Mouse (Mus musculus): ENCODE data around the gene Psmb3.

The Psmb3 gene

GRCm38 (mm10) chr11:97666794-97667193 lies 36.4 kb upstream of the Psmb3 start:
- in situ Hi-C loops (cut with MboI, MseI), result no loop called here

GRCm38 (mm10) chr11:97668160-97668559 lies 35.0 kb upstream of the Psmb3 start:
- in situ Hi-C loops (cut with MboI, MseI), result no loop called here

GRCm38 (mm10) chr11:97669268-97669667 lies 33.9 kb upstream of the Psmb3 start:
- in situ Hi-C loops (cut with MboI, MseI), result no loop called here

GRCm38 (mm10) chr11:97669829-97670228 lies 33.4 kb upstream of the Psmb3 start:
- in situ Hi-C loops (cut with MboI, MseI), result no loop called here

- in situ Hi-C loops (cut with MboI, MseI), result no loop called here
Observed at GRCm38 (mm10) chr11:97670234-97671176, 32.7 kb upstream of the Psmb3 start.

- in situ Hi-C loops (cut with MboI, MseI), result no loop called here
Observed at GRCm38 (mm10) chr11:97671177-97671527, 32.0 kb upstream of the Psmb3 start.

- in situ Hi-C loops (cut with MboI, MseI), result no loop called here
Observed at GRCm38 (mm10) chr11:97673148-97673547, 30.1 kb upstream of the Psmb3 start.

- in situ Hi-C loops (cut with MboI, MseI), result no loop called here
Observed at GRCm38 (mm10) chr11:97676050-97676754, 27.0 kb upstream of the Psmb3 start.

- in situ Hi-C loops (cut with MboI, MseI), result no loop called here
Observed at GRCm38 (mm10) chr11:97677381-97677780, 25.8 kb upstream of the Psmb3 start.

- in situ Hi-C loops (cut with MboI, MseI), result no loop called here
Observed at GRCm38 (mm10) chr11:97677842-97678241, 25.4 kb upstream of the Psmb3 start.

- in situ Hi-C loops (cut with MboI, MseI), result no loop called here
Observed at GRCm38 (mm10) chr11:97678301-97678700, 24.9 kb upstream of the Psmb3 start.

- in situ Hi-C loops (cut with MboI, MseI), result no loop called here
Observed at GRCm38 (mm10) chr11:97680430-97680829, 22.8 kb upstream of the Psmb3 start.

GRCm38 (mm10) chr11:97682504-97683055 lies 20.6 kb upstream of the Psmb3 start:
- in situ Hi-C loops (cut with MboI, MseI), result no loop called here

- in situ Hi-C loops (cut with MboI, MseI), result no loop called here
Observed at GRCm38 (mm10) chr11:97684063-97684680, 19.0 kb upstream of the Psmb3 start.

- in situ Hi-C loops (cut with MboI, MseI), result no loop called here
Observed at GRCm38 (mm10) chr11:97684766-97685165, 18.4 kb upstream of the Psmb3 start.

GRCm38 (mm10) chr11:97685613-97686321 lies 17.4 kb upstream of the Psmb3 start, which contains the start of gene Cisd3:
TSS of gene Cisd3 (plus strand) at chr11:97685826.
- in situ Hi-C loops (cut with MboI, MseI), result no loop called here

GRCm38 (mm10) chr11:97686322-97686908 lies 16.8 kb upstream of the Psmb3 start:
- in situ Hi-C loops (cut with MboI, MseI), result no loop called here

GRCm38 (mm10) chr11:97687061-97687460 lies 16.1 kb upstream of the Psmb3 start:
- in situ Hi-C loops (cut with MboI, MseI), result no loop called here

- in situ Hi-C loops (cut with MboI, MseI), result loop anchor here (5.0 kb wide), 2 partner anchors 38 to 48 kb away; no protein-coding TSS in a partner anchor
Observed at GRCm38 (mm10) chr11:97689861-97690260, 13.3 kb upstream of the Psmb3 start.

GRCm38 (mm10) chr11:97694435-97694834 lies 8.8 kb upstream of the Psmb3 start:
- in situ Hi-C loops (cut with MboI, MseI), result loop anchor here (5.0 kb wide), 2 partner anchors 42 to 52 kb away; no protein-coding TSS in a partner anchor
